Mouse (Mus musculus) midbrain, postnatal 0 days (tissue): ENCODE measurements around the gene Slc17a4. TPM values are rescaled to one million over a fixed set of nuclear protein-coding genes. Genes with fewer than 3 reads are reported as not detected.
A peak's percentile ranks its signal among the peaks of the same experiment; 100 is the strongest.

Experiments
- ATAC-seq: fragments of 200-750 bp; cut with Nextera tagmentation; 2 replicates; pipeline ENCODE4 v1.8.0; 2017; ENCODE audit warnings: moderate number of reproducible peaks, mild to moderate bottlenecking, moderate TSS enrichment, moderate library complexity; ENCODE audit not compliant: low FRiP score
- DNase-seq: peaks from one replicate; pipeline ENCODE4 v3.0.0-alpha.2; 2015; ENCODE audit warnings: low spot score
- H3K27ac ChIP-seq: fragments of 300-500 bp; sonication (generic); 2 replicates; pipeline ENCODE4 v1.5.1; 2014; ENCODE audit warnings: low read depth, mild to moderate bottlenecking, low read length, mixed read lengths
- H3K27me3 ChIP-seq: fragments of 300-500 bp; sonication (generic); 2 replicates; pipeline ENCODE4 v1.6.1; 2014; ENCODE audit warnings: low read length, control low read depth, mixed read lengths; ENCODE audit not compliant: insufficient read depth
- H3K36me3 ChIP-seq: fragments of 300-500 bp; sonication (generic); 2 replicates; pipeline ENCODE4 v1.6.1; 2014; ENCODE audit warnings: low read length, control low read depth, mixed read lengths; ENCODE audit not compliant: insufficient read depth
- H3K4me1 ChIP-seq: fragments of 300-500 bp; sonication (generic); 2 replicates; pipeline ENCODE4 v1.6.1; 2014; ENCODE audit warnings: mild to moderate bottlenecking, control low read depth, antibody characterized with exemption, low read length, mixed read lengths; ENCODE audit not compliant: insufficient read depth
- H3K4me2 ChIP-seq: fragments of 300-500 bp; sonication (generic); 2 replicates; pipeline ENCODE4 v1.6.1; 2014; ENCODE audit warnings: low read depth, mild to moderate bottlenecking, low read length, mixed read lengths; ENCODE audit not compliant: poor library complexity, severe bottlenecking
- H3K4me3 ChIP-seq: fragments of 300-500 bp; sonication (generic); 2 replicates; pipeline ENCODE4 v1.5.1; 2014; ENCODE audit warnings: low read depth, mild to moderate bottlenecking, low read length, moderate library complexity
- H3K9ac ChIP-seq: fragments of 300-500 bp; sonication (generic); replicated peaks from 2 replicates; pipeline ENCODE4 v1.6.1; 2014; ENCODE audit warnings: mild to moderate bottlenecking, low read length, moderate library complexity, mixed read lengths; ENCODE audit not compliant: poor library complexity, severe bottlenecking
- H3K9me3 ChIP-seq: fragments of 300-500 bp; sonication (generic); 2 replicates; pipeline ENCODE4 v1.6.1; 2016; ENCODE audit warnings: low read length, control low read depth
- CTCF ChIP-seq: IDR thresholded peaks from 2 replicates; pipeline ENCODE4 v1.5.1; 2016; ENCODE audit warnings: antibody characterized with exemption, mild to moderate bottlenecking
- WGBS: fragments of 180-500 bp; shearing (Covaris S2); extraction: QIAGEN DNeasy Blood & Tissue Kit; methylation state at CpG from one replicate; pipeline ENCODE4 v1.1.7; 2014; 5-methylcytosine and 5-hydroxymethylcytosine counted together
- polyA plus RNA-seq: library from polyadenylated mRNA; unstranded; fragments of >200 nt; fragmentation: Nextera tagmentation; extraction: Ambion mirVana; gene quantifications from 2 replicates; pipeline ENCODE4 v1.2.1, GENCODE M21; 2015
- total RNA-seq: library from RNA; depleted of rRNA; stranded (reverse); fragments of >200 nt; gene quantifications from 2 replicates; pipeline ENCODE4 v1.2.3, GENCODE M21; 2014

Slc17a4 gene
- total and polyA plus RNA-seq, 2 experiments from 2014 or later: not detected

DNA sequence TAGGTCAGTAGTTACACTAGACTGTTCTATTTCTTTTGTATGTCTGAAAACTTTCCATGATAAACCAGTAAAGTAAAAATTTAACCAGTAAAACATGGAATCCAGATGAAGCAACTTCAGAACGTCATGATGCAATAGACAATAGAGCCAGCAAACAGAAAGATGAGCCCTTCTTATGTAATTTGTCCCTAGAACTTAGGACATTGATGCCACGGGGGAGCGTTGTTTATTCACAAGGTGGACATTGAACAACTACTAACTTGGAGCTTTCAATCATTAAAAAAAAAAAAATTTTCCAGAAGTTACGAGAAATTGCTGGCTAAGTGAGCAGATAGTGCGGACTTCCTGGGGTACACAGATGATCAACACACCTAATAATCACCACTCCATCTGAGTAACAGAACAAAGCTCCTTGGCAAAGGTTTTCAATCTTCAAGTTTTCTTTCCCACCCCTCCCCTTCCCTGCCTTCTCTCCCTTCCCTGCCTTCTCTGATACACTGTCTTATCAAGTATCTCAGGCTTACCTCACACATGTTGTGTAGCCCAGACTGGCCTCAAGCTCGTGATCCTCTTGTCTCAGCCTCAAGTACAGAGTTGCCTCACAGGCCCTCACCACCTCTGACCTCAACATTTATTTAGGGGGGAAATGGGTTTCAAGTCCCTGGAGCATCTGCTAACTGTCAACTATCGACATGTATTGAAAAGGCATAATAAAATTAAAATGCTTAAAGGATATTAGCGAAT, 45.8 kb downstream of the Slc17a4 start:
- Histone ChIP-seq H3K4me2 (no peak overlapping the region), H3K9me3 (no peaks in the 10 kb centered on the region), H3K9ac (no peak overlapping the region), H3K4me1 (no peaks in the 10 kb centered on the region), H3K27ac (no peak overlapping the region), H3K36me3 (no peaks in the 10 kb centered on the region), H3K27me3 (no peaks in the 10 kb centered on the region), H3K4me3 (no peak overlapping the region)
- DNase-seq (no peak), ATAC-seq (no peak)
- WGBS: 92% methylated on average over 8 of the region's 8 CpGs
- TF ChIP-seq CTCF: no peak

GRCm38 (mm10) chr13:23867405-23867804, 47.4 kb downstream of the Slc17a4 start, which contains the start of gene Slc17a1:
Gene Slc17a1 (plus strand): TSS chr13:23867750.
- H3K27ac ChIP-seq: no peak within 1 kb of the TSS
- H3K27me3 ChIP-seq: no peaks in the 10 kb centered on the region
- no peak within 1 kb of the TSS for H3K4me2 ChIP-seq
- TF ChIP-seq CTCF: no peak
- no peaks in the 10 kb centered on the region for H3K36me3 ChIP-seq
- ATAC-seq (no peak), DNase-seq (no peak)
- no peak within 1 kb of the TSS for H3K4me3 ChIP-seq
- H3K4me1 ChIP-seq: no peaks in the 10 kb centered on the region
- H3K9me3 ChIP-seq: no peaks in the 10 kb centered on the region
- 88% methylated on average over 7 of the region's 7 CpGs for WGBS
- H3K9ac ChIP-seq: no peak within 1 kb of the TSS

- Histone ChIP-seq H3K4me3 (no peak overlapping the region), H3K36me3 (no peaks in the 10 kb centered on the region), H3K9me3 (no peaks in the 10 kb centered on the region), H3K9ac (no peak overlapping the region), H3K27ac (no peak overlapping the region), H3K4me2 (no peak overlapping the region), H3K4me1 (no peaks in the 10 kb centered on the region), H3K27me3 (no peaks in the 10 kb centered on the region)
- WGBS: 92% methylated on average over 6 of the region's 6 CpGs
- no peak for TF ChIP-seq CTCF
- DNase-seq (no peak), ATAC-seq (no peak)
These were observed 47.8 kb downstream of the Slc17a4 start for GRCm38 (mm10) chr13:23867000-23867399.

GRCm38 (mm10) chr13:23866086-23866710, 48.6 kb downstream of the Slc17a4 start:
- Histone ChIP-seq H3K4me1 (no peaks in the 10 kb centered on the region), H3K36me3 (no peaks in the 10 kb centered on the region), H3K27ac (no peak overlapping the region), H3K9me3 (no peaks in the 10 kb centered on the region), H3K4me3 (no peak overlapping the region), H3K27me3 (no peaks in the 10 kb centered on the region), H3K4me2 (no peak overlapping the region), H3K9ac (no peak overlapping the region)
- 81% methylated on average over 9 of the region's 9 CpGs for WGBS
- ATAC-seq (no peak), DNase-seq (no peak)
- TF ChIP-seq CTCF: no peak

- 88% methylated on average over 9 of the region's 9 CpGs for WGBS
- no peak overlapping the region for H3K4me3 ChIP-seq
- no peaks in the 10 kb centered on the region for H3K9me3 ChIP-seq
- no peak overlapping the region for H3K27ac ChIP-seq
- no peaks in the 10 kb centered on the region for H3K36me3 ChIP-seq
- ATAC-seq (no peak), DNase-seq (peak; percentile 3)
- no peaks in the 10 kb centered on the region for H3K27me3 ChIP-seq
- TF ChIP-seq CTCF: no peak
- H3K4me2 ChIP-seq: no peak overlapping the region
- H3K4me1 ChIP-seq: no peaks in the 10 kb centered on the region
- H3K9ac ChIP-seq: no peak overlapping the region
These were observed 50.1 kb downstream of the Slc17a4 start for GRCm38 (mm10) chr13:23864711-23865110.

- Histone ChIP-seq H3K4me1 (peaks cover 2% of the 10 kb centered on the region; the same call in 1 of the 2 replicates), H3K9ac (no peak overlapping the region), H3K4me2 (no peak overlapping the region), H3K36me3 (no peaks in the 10 kb centered on the region), H3K27me3 (no peaks in the 10 kb centered on the region), H3K4me3 (no peak overlapping the region), H3K27ac (no peak overlapping the region), H3K9me3 (no peaks in the 10 kb centered on the region)
- DNase-seq (no peak), ATAC-seq (no peak)
- TF ChIP-seq CTCF: no peak
These were observed 53.0 kb downstream of the Slc17a4 start for GRCm38 (mm10) chr13:23861815-23862214.
